In the genomic region with DNA sequence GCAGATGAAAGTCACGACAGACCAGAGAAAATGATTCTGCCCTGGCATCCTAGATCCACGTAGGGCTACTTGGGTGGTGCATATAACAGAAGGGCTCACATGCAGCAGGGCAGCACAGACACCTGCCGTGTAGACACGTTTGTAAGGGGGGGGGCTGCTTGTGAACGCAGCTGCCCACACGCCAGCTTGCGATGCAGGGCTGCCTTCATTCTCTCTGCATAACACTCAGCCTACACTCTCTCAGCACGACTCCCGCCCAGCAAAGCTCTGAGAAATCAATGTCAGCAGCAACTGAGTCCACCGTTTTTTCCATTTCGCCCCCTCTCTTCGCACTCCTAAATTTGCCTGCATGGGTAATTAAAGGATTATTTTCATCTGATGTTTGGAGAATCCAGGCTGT, we compare ENCODE assay signal across 11 mouse cellular contexts. TPM values are rescaled to one million over a fixed set of nuclear protein-coding genes. Genes with fewer than 3 reads are reported as not detected.
DNase-seq lines count a peak whose midpoint lies in the region; ATAC-seq and TF ChIP-seq lines count a peak whose summit lies in the region.
"Had no signal": no experiment of that assay in that cellular context is flagged by ENCODE, and none has a peak within 500 bp of the region (broad histone marks: within the 10 kb centered on the region; RNA-seq: fewer than 3 reads in every experiment).

No protein-coding gene starts in this region.

- no peak overlapping the region for H3K4me3 ChIP-seq in forebrain, embryonic 15.5 days
- no peak overlapping the region for H3K4me3 ChIP-seq in forebrain, embryonic 13.5 days
- no peak overlapping the region for H3K4me3 ChIP-seq in cortical plate, adult 2 months (ENCODE audit: insufficient read depth, low read length)
- H3K4me3 ChIP-seq in liver, postnatal 0 days (ENCODE audit: low read depth, low read length) = no peak overlapping the region

- ATAC-seq in forebrain, embryonic 15.5 days (replicated peaks) = 0 out of 2 replicates have a peak, but pooled peaks have one; percentile 51
- no peak for ATAC-seq in forebrain, embryonic 13.5 days
- ATAC-seq in liver, postnatal 0 days = no peak

- no peaks in the 10 kb centered on the region for H3K9me3 ChIP-seq in forebrain, embryonic 15.5 days
- H3K9me3 ChIP-seq in forebrain, embryonic 13.5 days (replicated peaks) = no peaks in the 10 kb centered on the region
- H3K9me3 ChIP-seq in liver, postnatal 0 days (ENCODE audit: low read length) = no peaks in the 10 kb centered on the region

- H3K4me1 ChIP-seq in forebrain, embryonic 15.5 days = no peaks in the 10 kb centered on the region
- H3K4me1 ChIP-seq in forebrain, embryonic 13.5 days = peaks cover 5% of the 10 kb centered on the region; the same call in 1 of the 2 replicates
- H3K4me1 ChIP-seq in cortical plate, adult 2 months (ENCODE audit: control insufficient read depth, insufficient read depth, low read length) = peaks cover 20% of the 10 kb centered on the region
- no peaks in the 10 kb centered on the region for H3K4me1 ChIP-seq in liver, postnatal 0 days (ENCODE audit: insufficient read depth)

- no peak overlapping the region for H3K9ac ChIP-seq in forebrain, embryonic 15.5 days (replicated peaks)
- H3K9ac ChIP-seq in forebrain, embryonic 13.5 days = no peak overlapping the region
- H3K9ac ChIP-seq in liver, postnatal 0 days (replicated peaks) = no peak overlapping the region
- H3K9ac ChIP-seq: liver, embryonic 14.5 days had no signal

- H3K36me3 ChIP-seq in forebrain, embryonic 15.5 days = no peaks in the 10 kb centered on the region
- no peaks in the 10 kb centered on the region for H3K36me3 ChIP-seq in forebrain, embryonic 13.5 days (ENCODE audit: poor library complexity, severe bottlenecking)
- no peaks in the 10 kb centered on the region for H3K36me3 ChIP-seq in liver, postnatal 0 days (replicated peaks; ENCODE audit: insufficient read depth, low read length)

- H3K4me2 ChIP-seq in forebrain, embryonic 15.5 days (replicated peaks) = no peak overlapping the region
- H3K4me2 ChIP-seq in forebrain, embryonic 13.5 days = no peak overlapping the region
- H3K4me2 ChIP-seq in liver, postnatal 0 days (ENCODE audit: low read depth, low read length) = no peak overlapping the region

- 0 out of 2 replicates have a peak, but pooled peaks have one; percentile 7 for TF ChIP-seq POLR2A in cortical plate, adult 2 months (IDR thresholded peaks at IDR 0.05; ENCODE audit: extremely low read depth, insufficient read depth, low read length)

- WGBS in forebrain, embryonic 15.5 days = 67% methylated on average over 12 of the region's 12 CpGs
- WGBS in forebrain, embryonic 13.5 days = 63% methylated on average over 12 of the region's 12 CpGs
- WGBS in liver, postnatal 0 days (ENCODE audit: insufficient replicate concordance) = 65% methylated on average over 12 of the region's 12 CpGs

- H3K27me3 ChIP-seq in forebrain, embryonic 15.5 days = no peaks in the 10 kb centered on the region
- no peaks in the 10 kb centered on the region for H3K27me3 ChIP-seq in forebrain, embryonic 13.5 days
- H3K27me3 ChIP-seq in liver, postnatal 0 days (ENCODE audit: insufficient read depth, low read length) = 0 out of 2 replicates have a peak, but pooled peaks cover 2% of the 10 kb centered on the region

- DNase-seq in layer of hippocampus, adult 9-11 months = peak; percentile 91
- peak; percentile 36 for DNase-seq in left cerebral cortex, postnatal 4 days
- no peak for DNase-seq in heart, postnatal 36 days
- no peak for DNase-seq in lung, postnatal 10 days
- DNase-seq in liver, postnatal 0 days = no peak
- DNase-seq: gastrocnemius, postnatal 36 days; thymus, postnatal 36 days had no signal

- TF ChIP-seq CTCF in cortical plate, adult 2 months (IDR thresholded peaks at IDR 0.05; ENCODE audit: extremely low read depth, insufficient read depth, low read length) = no peak
- no peak for TF ChIP-seq CTCF in liver, postnatal 0 days (IDR thresholded peaks at IDR 0.05; ENCODE audit: low read depth)

- no peak overlapping the region for H3K27ac ChIP-seq in forebrain, embryonic 15.5 days (replicated peaks)
- H3K27ac ChIP-seq in forebrain, embryonic 13.5 days = no peak overlapping the region
- peak overlapping the region; percentile 7 for H3K27ac ChIP-seq in cortical plate, adult 2 months (ENCODE audit: insufficient read depth, low read length)
- H3K27ac ChIP-seq in liver, postnatal 0 days (ENCODE audit: low read depth) = no peak overlapping the region
- H3K27ac ChIP-seq: liver, embryonic 14.5 days had no signal

- TF ChIP-seq EP300 in liver, postnatal 0 days (IDR thresholded peaks at IDR 0.05; ENCODE audit: low read depth) = no peak

- intact Hi-C loops in left cerebral cortex, postnatal 4 days (cut with DNase I) = no loop called here
- intact Hi-C loops in heart, postnatal 36 days (cut with DNase I) = no loop called here

RNA-seq across cellular contexts. Expression of a gene that starts 23.5 kb away (rescaled TPM):
- 225 and 234 TPM in 2 replicates for polyA plus RNA-seq in forebrain, embryonic 15.5 days (2015; fragmentation: Nextera tagmentation; extraction: Ambion mirVana)
- polyA plus RNA-seq in forebrain, embryonic 13.5 days (2015; fragmentation: Nextera tagmentation; extraction: Ambion mirVana) = 122 and 136 TPM in 2 replicates
- polyA plus RNA-seq in cortical plate, adult 2 months (2012; rRNA removed) = 1,426 and 1,489 TPM in 2 replicates
- total RNA-seq in left cerebral cortex, postnatal 4 days (2021) = 100 to 1,000 TPM; 417 to 489 TPM
- 1 to 10 TPM; 7.1 to 9.5 TPM for total RNA-seq in heart, postnatal 36 days (2021)
- 2.4 and 3.1 TPM in 2 replicates for polyA plus RNA-seq in liver, postnatal 0 days (2015; fragmentation: Nextera tagmentation; extraction: Ambion mirVana)

Comparison
In these comparisons a context has a peak if more than half of its experiments do, and no peak if none do; other contexts are left out.
1. DNase-seq: peak in layer of hippocampus, adult 9-11 months (single experiment) and left cerebral cortex, postnatal 4 days (single experiment); none in heart, postnatal 36 days (0 of 2), lung, postnatal 10 days (single experiment) and liver, postnatal 0 days (single experiment).
2. RNA of a gene that starts 23.5 kb away (polyA plus RNA-seq): 1,426 to 1,489 TPM in cortical plate, adult 2 months, 225 to 234 TPM in forebrain, embryonic 15.5 days and 122 to 136 TPM in forebrain, embryonic 13.5 days; 2.4 to 3.1 TPM in liver, postnatal 0 days; every median in the first group is over 10 times any median in the second.